Mouse (Mus musculus) CH12.LX (cell line): ENCODE measurements around the gene Adamtsl1. TPM values are rescaled to one million over a fixed set of nuclear protein-coding genes. Genes with fewer than 3 reads are reported as not detected.
A peak's percentile ranks its signal among the peaks of the same experiment; 100 is the strongest.

Experiments used
- DNase-seq: peaks from one replicate; pipeline ENCODE4 v3.0.0-alpha.2; 2013; ENCODE audit errors: extremely low read depth
- H3K27ac ChIP-seq: 2 replicates; pipeline ENCODE4 v1.5.1; 2012; ENCODE audit warnings: low read depth, mild to moderate bottlenecking, control low read depth, moderate library complexity; ENCODE audit not compliant: insufficient read depth
- H3K27me3 ChIP-seq: replicated peaks from 2 replicates; pipeline ENCODE3; 2012; ENCODE audit warnings: inconsistent platforms
- H3K36me3 ChIP-seq, 2 experiments: replicated peaks in 1 of 2; 2 replicates each; pipeline versions ENCODE3 to v1.6.1; 2012; ENCODE audit warnings: inconsistent platforms in 1 of 2, low read length in 1 of 2, mild to moderate bottlenecking in 1 of 2, mixed read lengths in 1 of 2, moderate library complexity in 1 of 2; ENCODE audit not compliant: control insufficient read depth in 1 of 2, insufficient read depth in 1 of 2
- H3K4me1 ChIP-seq, 2 experiments: 2 replicates each; pipeline ENCODE4 v1.6.1; 2012; ENCODE audit warnings: inconsistent platforms in 1 of 2, moderate library complexity in 1 of 2; ENCODE audit not compliant: insufficient read depth in 2 of 2, control insufficient read depth in 1 of 2
- H3K4me2 ChIP-seq: 2 replicates; pipeline ENCODE4 v1.6.1; 2012; ENCODE audit warnings: low read depth, mild to moderate bottlenecking, control low read depth; ENCODE audit not compliant: poor library complexity, insufficient read depth, severe bottlenecking
- H3K4me3 ChIP-seq, 3 experiments: fragments of 150-350 bp in 1 of 3; sonication (generic) in 1 of 3; replicated peaks in 1 of 3; 2 replicates each; pipeline versions ENCODE3 to v1.5.1; 2011 to 2012; ENCODE audit warnings: low read depth in 2 of 3, low read length in 2 of 3, mild to moderate bottlenecking in 2 of 3, moderate library complexity in 2 of 3, control low read depth in 1 of 3, improper control_type of control experiment in 1 of 3, inconsistent platforms in 1 of 3, mixed read lengths in 1 of 3; ENCODE audit not compliant: poor library complexity in 1 of 3
- H3K79me2 ChIP-seq: replicated peaks from 2 replicates; pipeline ENCODE4 v1.6.1; 2012; ENCODE audit warnings: mild to moderate bottlenecking, moderate library complexity; ENCODE audit not compliant: control insufficient read depth, poor library complexity, insufficient read depth, severe bottlenecking; ENCODE audit errors: extremely low read depth
- H3K9ac ChIP-seq: 2 replicates; pipeline ENCODE4 v1.6.1; 2012; ENCODE audit warnings: low read depth, mild to moderate bottlenecking, control low read depth, moderate library complexity; ENCODE audit not compliant: insufficient read depth
- H3K9me3 ChIP-seq: replicated peaks from 2 replicates; pipeline ENCODE3; 2012; ENCODE audit warnings: low read length, inconsistent platforms, mixed read lengths
- BHLHE40 ChIP-seq: IDR thresholded peaks from 2 replicates; pipeline ENCODE4 v1.6.1; 2011; ENCODE audit warnings: mild to moderate bottlenecking, low read depth, low read length, improper control_type of control experiment
- CHD1 ChIP-seq: IDR thresholded peaks from 2 replicates; pipeline ENCODE4 v1.6.1; 2012; ENCODE audit warnings: low read depth, low read length, improper control_type of control experiment, inconsistent platforms
- CHD2 ChIP-seq: IDR thresholded peaks from 2 replicates; pipeline ENCODE4 v1.6.1; 2011; ENCODE audit warnings: low read length, improper control_type of control experiment
- CTCF ChIP-seq, 2 experiments: IDR thresholded peaks in 1 of 2; conservative IDR thresholded peaks in 1 of 2; 2 replicates each; pipeline ENCODE4 v1.5.1; 2011 to 2012; ENCODE audit warnings: low read depth in 2 of 2, low read length in 2 of 2, improper control_type of control experiment in 1 of 2, inconsistent platforms in 1 of 2, mild to moderate bottlenecking in 1 of 2, moderate library complexity in 1 of 2
- E2F4 ChIP-seq: IDR thresholded peaks from 2 replicates; pipeline ENCODE4 v1.6.1; 2011; ENCODE audit warnings: low read depth, low read length, improper control_type of control experiment; ENCODE audit not compliant: insufficient replicate concordance
- ELF1 ChIP-seq: IDR thresholded peaks from 2 replicates; pipeline ENCODE4 v1.6.1; 2014; ENCODE audit warnings: low read depth, mild to moderate bottlenecking, inconsistent platforms, low read length, improper control_type of control experiment
- ETS1 ChIP-seq: conservative IDR thresholded peaks from 2 replicates; pipeline ENCODE4 v1.6.1; 2012; ENCODE audit warnings: low read depth, mild to moderate bottlenecking, inconsistent platforms, low read length, improper control_type of control experiment, moderate library complexity
- HCFC1 ChIP-seq: IDR thresholded peaks from 2 replicates; pipeline ENCODE4 v1.6.1; 2012; ENCODE audit warnings: low read depth, mild to moderate bottlenecking, inconsistent platforms, low read length, improper control_type of control experiment
- IRF4 ChIP-seq: IDR thresholded peaks from 2 replicates; pipeline ENCODE4 v1.6.1; 2014; ENCODE audit warnings: low read depth, mild to moderate bottlenecking, inconsistent platforms, low read length, improper control_type of control experiment
- JUND ChIP-seq: conservative IDR thresholded peaks from 2 replicates; pipeline ENCODE4 v1.6.1; 2011; ENCODE audit warnings: low read depth, low read length, improper control_type of control experiment
- MAFK ChIP-seq: IDR thresholded peaks from 2 replicates; pipeline ENCODE4 v1.6.1; 2011; ENCODE audit warnings: low read length, improper control_type of control experiment; ENCODE audit not compliant: insufficient replicate concordance
- MAZ ChIP-seq: IDR thresholded peaks from 2 replicates; pipeline ENCODE4 v1.6.1; 2012; ENCODE audit warnings: low read depth, mild to moderate bottlenecking, inconsistent platforms, low read length, improper control_type of control experiment, moderate library complexity
- MXI1 ChIP-seq: IDR thresholded peaks from 2 replicates; pipeline ENCODE4 v1.6.1; 2011; ENCODE audit warnings: mild to moderate bottlenecking, low read depth, low read length, improper control_type of control experiment
- NELFE ChIP-seq: IDR thresholded peaks from 2 replicates; pipeline ENCODE4 v1.6.1; 2011; ENCODE audit warnings: low read depth, low read length, improper control_type of control experiment
- NRF1 ChIP-seq: IDR thresholded peaks from 2 replicates; pipeline ENCODE4 v1.6.1; 2014; ENCODE audit warnings: low read depth, mild to moderate bottlenecking, inconsistent platforms, low read length, improper control_type of control experiment, moderate library complexity
- PAX5 ChIP-seq: IDR thresholded peaks from 2 replicates; pipeline ENCODE4 v1.6.1; 2012; ENCODE audit warnings: low read length, inconsistent platforms, mixed read lengths
- POLR2A ChIP-seq: IDR thresholded peaks from 2 replicates; pipeline ENCODE4 v1.6.1; 2011; ENCODE audit warnings: low read depth, mild to moderate bottlenecking, improper control_type of control experiment, low read length
- POLR2AphosphoS2 ChIP-seq: IDR thresholded peaks from 2 replicates; pipeline ENCODE4 v1.6.1; 2011; ENCODE audit warnings: low read depth, low read length, improper control_type of control experiment
- RAD21 ChIP-seq: IDR thresholded peaks from 2 replicates; pipeline ENCODE4 v1.6.1; 2011; ENCODE audit warnings: low read depth, mild to moderate bottlenecking, low read length, improper control_type of control experiment, moderate library complexity
- SIN3A ChIP-seq: IDR thresholded peaks from 2 replicates; pipeline ENCODE4 v1.6.1; 2012; ENCODE audit warnings: low read length, improper control_type of control experiment, inconsistent platforms
- SMC3 ChIP-seq: IDR thresholded peaks from 2 replicates; pipeline ENCODE4 v1.6.1; 2011; ENCODE audit warnings: low read depth, low read length, improper control_type of control experiment
- UBTF ChIP-seq: IDR thresholded peaks from 2 replicates; pipeline ENCODE4 v1.6.1; 2012; ENCODE audit warnings: low read depth, mild to moderate bottlenecking, inconsistent platforms, low read length, improper control_type of control experiment, moderate library complexity
- USF1 ChIP-seq: IDR thresholded peaks from 2 replicates; pipeline ENCODE4 v1.6.1; 2014; ENCODE audit warnings: low read depth, mild to moderate bottlenecking, inconsistent platforms, low read length, improper control_type of control experiment
- USF2 ChIP-seq: conservative IDR thresholded peaks from 2 replicates; pipeline ENCODE4 v1.6.1; 2011; ENCODE audit warnings: low read depth, low read length, improper control_type of control experiment
- ZKSCAN1 ChIP-seq: IDR thresholded peaks from 2 replicates; pipeline ENCODE4 v1.6.1; 2012; ENCODE audit warnings: low read depth, inconsistent platforms, low read length, improper control_type of control experiment, borderline replicate concordance
- ZNF384 ChIP-seq: IDR thresholded peaks from 2 replicates; pipeline ENCODE4 v1.6.1; 2012; ENCODE audit warnings: low read depth, low read length, improper control_type of control experiment, inconsistent platforms
- dilution Hi-C: fragments of 300-500 bp; cut with MboI; formaldehyde crosslinking; loops from 2 replicates; pipeline ENCODE4 v1.14.3; 2020; ENCODE audit warnings: low sequenced_read_pairs; ENCODE audit not compliant: extremely low pct_unique_long_range_greater_than_20kb, extremely low pct_ligation_motif_present
- in situ Hi-C: fragments of 300-500 bp; cut with MboI; formaldehyde crosslinking; loops from 3 replicates; pipeline ENCODE4 v1.14.3; 2019; ENCODE audit warnings: low sequenced_read_pairs, low pct_ligation_motif_present, low pct_unique_long_range_greater_than_20kb, mixed read lengths
- polyA plus RNA-seq: library from polyadenylated mRNA; unstranded; fragments of >175 nt; gene quantifications from 2 replicates; pipeline ENCODE4 v1.2.1, GENCODE M21; 2012; ENCODE audit warnings: low read depth; ENCODE audit not compliant: insufficient read length
- total RNA-seq, 2 experiments: library from RNA; depleted of rRNA; stranded (reverse); fragments of 300-350 nt in 1 of 2; fragments of >200 nt in 1 of 2; gene quantifications; 2 replicates each; pipeline ENCODE4 v1.2.3; 2012 to 2014

Gene Adamtsl1
- total and polyA plus RNA-seq, 3 experiments = not detected

GRCm38 (mm10) chr4:85801805-85802204 lies 287.8 kb downstream of the Adamtsl1 start:
- H3K36me3 ChIP-seq = no peaks in the 10 kb centered on the region
- no peak overlapping the region for H3K4me2 ChIP-seq
- H3K9me3 ChIP-seq = peaks cover 19% of the 10 kb centered on the region
- no peaks in the 10 kb centered on the region for H3K4me1 ChIP-seq
- H3K4me3 ChIP-seq = no peak overlapping the region
- DNase-seq = peak; percentile 18
- H3K9ac ChIP-seq = no peak overlapping the region
- H3K27ac ChIP-seq = no peak overlapping the region
- in situ Hi-C loops = no loop called here
- no peak for TF ChIP-seq ZKSCAN1
- peak; percentile 22 to 54; a peak in 2 of 4 replicates for TF ChIP-seq CTCF (conservative IDR thresholded peaks at IDR 0.05 in 1 of 2, IDR thresholded peaks at IDR 0.05 in 1 of 2; ENCODE audit: low read depth in 2 of 2, low read length in 2 of 2)
- TF ChIP-seq ETS1 = no peak
- TF ChIP-seq SMC3 = peak; percentile 33; the same call in 1 of the 2 replicates
- TF ChIP-seq UBTF = no peak
- TF ChIP-seq RAD21 = peak; percentile 44
- no peak for TF ChIP-seq CHD2
- no peak for TF ChIP-seq IRF4
- no peak for TF ChIP-seq HCFC1
- TF ChIP-seq MAFK = no peak
- H3K27me3 ChIP-seq = no peaks in the 10 kb centered on the region
- H3K79me2 ChIP-seq = no peaks in the 10 kb centered on the region
- dilution Hi-C loops = no loop called here

- Histone ChIP-seq H3K9me3 (peaks cover 32% of the 10 kb centered on the region), H3K36me3 (no peaks in the 10 kb centered on the region), H3K79me2 (no peaks in the 10 kb centered on the region), H3K9ac (no peak overlapping the region), H3K27ac (no peak overlapping the region), H3K27me3 (no peaks in the 10 kb centered on the region), H3K4me3 (no peak overlapping the region), H3K4me1 (no peaks in the 10 kb centered on the region), H3K4me2 (no peak overlapping the region)
- in situ Hi-C loops (no loop called here), dilution Hi-C loops (no loop called here)
- DNase-seq = no peak
- TF ChIP-seq HCFC1 = no peak
- TF ChIP-seq PAX5 = no peak
- TF ChIP-seq USF2 = no peak
These were observed 300.4 kb downstream of the Adamtsl1 start for GRCm38 (mm10) chr4:85814418-85814817.

GRCm38 (mm10) chr4:85818504-85818903 lies 304.5 kb downstream of the Adamtsl1 start:
- in situ Hi-C loops = no loop called here
- no peaks in the 10 kb centered on the region for H3K79me2 ChIP-seq
- dilution Hi-C loops = no loop called here
- H3K4me3 ChIP-seq = no peak overlapping the region
- peaks cover 38% of the 10 kb centered on the region for H3K9me3 ChIP-seq
- H3K36me3 ChIP-seq = no peaks in the 10 kb centered on the region
- no peak overlapping the region for H3K4me2 ChIP-seq
- no peaks in the 10 kb centered on the region for H3K27me3 ChIP-seq
- no peak for DNase-seq
- no peak overlapping the region for H3K9ac ChIP-seq
- TF ChIP-seq CHD1 (no peak), ETS1 (no peak), NELFE (no peak), NRF1 (no peak), POLR2AphosphoS2 (no peak), CHD2 (no peak), HCFC1 (no peak), USF1 (no peak), ELF1 (no peak), ZNF384 (no peak), JUND (no peak), E2F4 (no peak), SIN3A (no peak), BHLHE40 (no peak), USF2 (no peak), MAZ (no peak), PAX5 (no peak), MXI1 (no peak), POLR2A (no peak)
- H3K4me1 ChIP-seq = no peaks in the 10 kb centered on the region
- no peak overlapping the region for H3K27ac ChIP-seq
